Mouse (Mus musculus): ENCODE data around the gene Mtor. TPM values are rescaled to one million over a fixed set of nuclear protein-coding genes. Genes with fewer than 3 reads are reported as not detected.
A peak's percentile ranks its signal among the peaks of the same experiment; 100 is the strongest.

Gene Mtor
- polyA plus RNA-seq, 1 experiment, result 44.1 TPM

DNA sequence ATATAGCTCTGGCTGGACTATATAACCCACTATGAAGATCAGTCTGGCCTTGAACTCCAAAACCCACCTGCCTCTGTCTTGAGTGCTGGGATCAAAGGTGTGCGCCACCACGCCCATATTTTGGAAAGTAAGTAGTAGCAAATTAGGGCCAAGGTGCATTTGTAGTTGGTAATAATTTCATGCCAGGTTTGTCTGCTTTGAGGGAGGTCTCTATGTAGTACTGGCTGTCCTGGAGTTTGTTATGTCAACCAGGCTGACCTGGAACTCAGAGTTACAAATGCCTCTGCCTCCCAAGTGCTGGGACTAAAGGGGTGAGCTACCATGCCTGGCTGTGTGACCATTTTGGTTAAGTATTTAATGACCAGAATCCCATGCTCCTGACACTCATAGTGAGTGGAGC, 31.8 kb downstream of the Mtor start:
- DNase-seq (ENCODE audit: extremely low spot score in 1 of 2, low spot score in 1 of 2), result no peak

DNA sequence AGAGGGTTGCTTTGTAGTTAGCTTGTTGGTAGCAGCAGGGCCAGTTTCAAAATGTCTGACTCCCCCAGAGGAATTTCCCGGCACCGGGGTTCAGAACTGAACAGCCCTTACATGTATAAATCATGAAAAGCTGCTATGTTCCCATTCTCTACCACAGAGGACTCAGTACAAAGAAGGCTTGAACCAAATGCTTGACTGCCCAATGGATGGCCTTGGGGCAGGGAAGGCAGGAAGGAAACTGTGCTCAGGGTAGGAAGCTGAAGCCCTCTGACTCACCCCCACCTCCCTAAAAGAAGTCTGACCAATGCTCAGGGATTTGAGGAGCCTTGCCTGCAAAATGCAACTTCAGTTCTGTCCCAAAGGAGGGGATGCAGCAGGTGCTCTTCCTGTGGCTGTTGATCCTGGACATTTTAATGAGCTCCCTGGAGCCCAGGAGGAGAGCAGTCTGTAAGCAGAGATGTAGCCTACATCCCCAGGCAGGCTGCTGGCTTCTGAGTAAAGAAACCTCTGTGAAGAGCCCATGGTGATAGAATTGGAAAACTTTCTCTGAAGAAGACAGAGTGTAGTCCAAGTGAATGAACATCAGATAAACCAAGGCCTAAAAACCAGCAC, 33.3 kb downstream of the Mtor start:
- DNase-seq (ENCODE audit: extremely low spot score in 1 of 2, low spot score in 1 of 2), result no peak

DNA sequence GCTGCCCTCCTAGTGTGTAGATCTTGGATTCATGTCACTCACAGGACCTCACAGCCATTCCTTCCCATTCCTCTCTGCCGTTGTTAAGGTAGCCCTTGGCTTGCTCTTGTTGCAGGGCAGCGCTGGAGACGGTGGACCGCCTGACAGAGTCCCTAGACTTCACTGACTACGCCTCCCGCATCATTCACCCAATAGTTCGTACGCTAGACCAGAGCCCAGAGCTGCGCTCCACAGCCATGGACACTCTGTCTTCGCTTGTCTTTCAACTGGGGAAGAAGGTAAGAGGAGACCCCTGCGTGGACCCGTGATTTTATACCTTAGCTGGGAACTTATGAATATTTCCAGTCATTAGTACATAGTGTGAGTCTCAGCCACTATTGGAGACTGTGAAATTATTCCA, 36.1 kb downstream of the Mtor start:
- no peak for DNase-seq (ENCODE audit: extremely low spot score in 1 of 2, low spot score in 1 of 2)

- DNase-seq (ENCODE audit: extremely low spot score in 1 of 2, low spot score in 1 of 2), result no peak
These were observed 39.4 kb downstream of the Mtor start for GRCm38 (mm10) chr4:148487841-148488240.

DNA sequence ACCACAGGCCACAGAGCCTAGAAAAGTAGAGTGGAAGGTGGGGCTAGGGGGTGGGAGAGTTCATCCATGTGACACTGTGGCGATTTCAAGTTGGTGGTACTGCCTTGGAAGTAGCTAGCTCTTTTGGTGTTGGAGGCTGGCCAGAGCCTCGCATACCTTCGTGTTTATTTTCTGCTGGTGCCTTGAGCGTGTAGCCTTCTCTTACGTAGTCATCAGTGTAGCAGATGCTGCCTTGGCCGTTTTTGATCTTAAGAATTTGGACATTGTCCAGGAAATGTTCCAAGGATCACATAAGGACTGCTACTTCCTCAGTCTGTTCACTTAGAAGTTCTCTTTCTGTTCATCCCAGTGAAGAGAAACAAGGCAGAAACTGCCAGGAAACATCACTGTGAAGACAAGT, 42.1 kb downstream of the Mtor start:
- DNase-seq (ENCODE audit: extremely low spot score in 1 of 2, low spot score in 1 of 2), result peak in 1 of 2 experiments; percentile 37

DNA sequence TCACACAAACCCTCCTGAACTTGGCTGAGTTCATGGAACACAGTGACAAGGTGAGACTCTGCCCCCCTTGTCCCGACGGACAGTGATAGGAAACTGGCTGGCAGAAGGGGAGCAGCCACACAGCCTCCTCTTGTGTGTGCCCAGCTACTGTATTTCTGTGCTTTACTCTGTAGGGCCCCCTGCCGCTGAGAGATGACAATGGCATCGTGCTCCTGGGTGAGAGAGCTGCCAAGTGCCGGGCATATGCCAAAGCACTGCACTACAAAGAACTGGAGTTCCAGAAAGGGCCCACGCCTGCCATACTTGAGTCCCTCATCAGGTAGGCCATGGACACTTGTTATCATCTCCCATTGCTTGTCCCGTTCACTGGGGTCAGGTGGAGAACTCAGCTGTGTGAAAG, 43.0 kb downstream of the Mtor start:
- peak in 1 of 2 experiments; percentile 43 for DNase-seq (ENCODE audit: extremely low spot score in 1 of 2, low spot score in 1 of 2)

GRCm38 (mm10) chr4:148495160-148495559, 46.7 kb downstream of the Mtor start:
- no peak for DNase-seq (ENCODE audit: extremely low spot score in 1 of 2, low spot score in 1 of 2)

DNA sequence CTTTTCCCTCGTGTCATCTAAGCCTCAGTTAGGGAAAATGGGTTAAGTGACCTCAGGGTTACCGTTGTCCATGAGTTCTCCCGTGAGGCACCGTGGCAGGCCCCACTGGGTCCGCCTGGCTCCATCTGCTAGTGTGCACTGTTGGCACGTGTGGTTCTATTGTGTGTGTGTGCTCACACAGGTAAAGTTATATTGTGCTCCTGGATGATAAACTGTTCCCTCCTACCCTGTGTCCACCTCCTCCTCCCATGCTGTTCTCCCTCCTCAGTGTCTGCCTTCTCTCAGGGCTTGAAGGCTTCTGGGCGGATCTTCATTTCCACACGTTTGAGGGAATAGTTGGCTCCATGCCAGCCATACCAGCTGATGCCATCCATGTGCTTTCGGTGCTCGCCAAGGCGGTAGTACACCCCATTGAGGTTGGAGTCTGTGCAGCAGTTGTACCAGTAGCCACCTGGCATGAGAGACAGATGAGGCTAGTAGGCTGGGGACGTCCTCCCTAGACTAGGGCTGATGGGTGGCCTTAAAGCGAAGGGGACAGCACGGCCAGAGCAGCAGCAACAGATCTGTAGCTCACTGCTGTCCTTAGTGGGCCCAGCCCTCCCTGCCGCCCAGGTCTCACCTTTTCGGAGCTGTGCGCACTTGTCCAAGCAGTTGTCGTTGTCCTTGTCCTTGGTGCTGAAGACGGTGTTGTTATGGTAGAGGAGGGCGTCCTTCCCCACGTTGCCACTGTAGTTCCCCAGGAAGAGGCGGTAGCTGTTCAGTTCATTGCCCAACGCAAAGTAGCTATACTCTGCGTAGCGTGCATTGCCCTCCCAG, 47.7 kb downstream of the Mtor start:
- peak in 1 of 2 experiments; percentile 68 for DNase-seq (ENCODE audit: extremely low spot score in 1 of 2, low spot score in 1 of 2)

GRCm38 (mm10) chr4:148500410-148500867, 52.0 kb downstream of the Mtor start, which contains the start of gene Angptl7:
Gene Angptl7 (minus strand): TSS chr4:148500460.
- DNase-seq (ENCODE audit: extremely low spot score in 1 of 2, low spot score in 1 of 2), result no peak

DNA sequence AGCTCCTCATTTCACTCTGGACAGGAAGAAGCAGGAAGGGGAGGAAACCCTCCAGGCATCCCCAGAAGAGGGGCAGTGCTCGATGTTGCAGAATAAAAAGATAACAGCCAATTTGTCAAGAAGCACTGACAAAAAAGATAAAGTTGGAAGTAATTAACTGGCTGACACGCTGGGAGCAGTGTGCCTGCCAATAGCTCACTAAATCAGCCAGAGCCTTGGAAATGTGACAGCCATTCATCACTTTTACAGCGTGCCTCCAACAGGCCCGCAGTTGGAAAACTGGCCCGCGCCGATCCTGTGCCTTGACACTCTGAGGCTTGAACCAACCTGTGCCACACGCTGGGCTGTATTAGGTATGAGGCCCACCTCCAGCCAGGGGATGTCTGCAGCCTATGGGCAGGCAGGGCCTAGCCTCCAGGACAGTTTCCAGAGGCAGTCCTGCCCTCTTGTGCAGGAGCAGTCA, 56.1 kb downstream of the Mtor start:
- peak in 1 of 2 experiments; percentile 54 for DNase-seq (ENCODE audit: extremely low spot score in 1 of 2, low spot score in 1 of 2)

DNA sequence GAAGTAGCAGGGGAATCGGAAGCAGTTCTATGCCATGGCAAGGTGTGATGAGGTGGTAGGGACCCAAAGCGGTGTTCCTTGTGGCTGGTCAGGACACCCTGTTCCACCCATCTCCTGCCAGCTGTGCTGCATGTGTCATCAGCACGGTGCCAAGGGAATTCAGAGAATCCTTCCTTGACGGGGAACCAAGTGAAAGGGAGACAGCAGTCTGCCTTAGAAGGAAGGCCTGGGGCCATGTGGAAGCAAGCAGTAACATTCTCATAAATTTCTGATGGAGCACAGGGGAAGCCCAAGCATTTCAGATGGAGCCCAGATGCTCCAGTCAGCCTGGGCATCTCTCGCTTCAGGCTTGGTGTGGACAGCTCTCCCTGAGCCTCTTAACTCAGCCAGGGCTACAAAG, 59.2 kb downstream of the Mtor start:
- no peak for DNase-seq (ENCODE audit: extremely low spot score in 1 of 2, low spot score in 1 of 2)

DNA sequence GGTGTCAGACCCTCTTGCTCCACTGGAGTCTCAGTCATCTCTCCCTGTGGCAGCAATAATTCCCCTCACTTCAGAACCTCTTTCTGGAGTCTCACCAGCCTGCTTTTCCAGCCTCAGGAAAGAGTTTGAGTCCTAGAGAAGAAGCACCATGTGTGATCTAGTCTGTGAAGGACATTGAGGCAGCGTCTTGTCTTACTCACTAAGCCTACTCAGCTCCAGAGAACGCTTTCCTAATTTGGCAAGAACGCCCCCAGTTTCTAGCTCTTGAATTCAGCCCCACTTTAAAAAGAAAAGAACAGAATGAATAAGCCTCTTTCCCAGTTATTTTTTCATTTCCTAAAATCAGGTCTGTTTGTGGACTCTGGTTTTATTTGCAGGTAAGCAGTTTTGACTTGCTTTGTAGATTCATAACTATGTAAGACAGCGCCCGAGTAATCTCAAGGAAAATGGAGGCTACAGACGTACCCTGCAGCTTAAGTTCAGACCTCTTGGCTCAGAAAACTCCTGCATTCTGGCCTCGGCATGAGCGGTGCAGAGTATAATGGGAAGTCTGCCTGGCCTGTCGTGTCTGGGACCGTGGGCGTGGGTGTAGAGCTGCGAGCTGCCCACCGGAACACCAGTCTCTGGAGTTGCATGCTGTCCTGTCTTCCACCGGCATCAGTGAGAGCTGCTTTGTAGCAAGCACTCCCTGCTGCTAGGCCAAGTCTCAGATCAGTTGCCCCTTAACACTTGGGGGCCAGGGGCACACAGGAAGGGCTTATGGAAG, 59.9 kb downstream of the Mtor start:
- DNase-seq (ENCODE audit: extremely low spot score in 1 of 2, low spot score in 1 of 2), result peak; percentile 63 to 70

DNA sequence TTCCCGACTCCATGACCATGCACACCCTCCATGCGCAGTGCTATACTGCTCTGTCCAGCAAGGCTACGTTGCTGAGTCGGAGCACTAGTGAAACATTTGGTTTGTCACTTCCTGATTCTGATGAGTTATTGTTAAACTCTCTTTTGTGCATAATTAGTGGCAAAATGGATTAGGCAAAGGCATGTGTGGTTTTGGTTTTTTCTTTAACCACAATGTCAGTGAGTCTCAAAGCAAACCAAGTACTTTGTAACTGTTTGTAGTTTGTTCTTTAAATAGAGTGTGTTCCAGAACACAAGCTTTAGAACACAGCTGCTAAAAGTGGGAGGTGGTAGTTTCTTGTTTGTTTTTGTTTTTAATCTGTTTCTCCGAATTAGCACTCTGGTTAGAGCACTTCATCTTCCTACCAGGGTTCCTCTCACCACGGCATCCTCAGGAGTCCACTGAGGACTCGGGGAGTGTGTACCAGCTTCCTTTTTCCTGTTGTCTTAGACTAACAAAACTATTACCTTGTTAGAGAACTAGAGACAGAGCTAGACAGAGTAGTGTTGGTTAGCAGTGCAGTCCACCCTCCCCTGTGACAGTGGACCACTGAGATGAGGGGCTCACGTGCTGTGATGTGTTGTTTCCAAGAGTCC, 61.2 kb downstream of the Mtor start:
- DNase-seq (ENCODE audit: extremely low spot score in 1 of 2, low spot score in 1 of 2), result no peak

DNA sequence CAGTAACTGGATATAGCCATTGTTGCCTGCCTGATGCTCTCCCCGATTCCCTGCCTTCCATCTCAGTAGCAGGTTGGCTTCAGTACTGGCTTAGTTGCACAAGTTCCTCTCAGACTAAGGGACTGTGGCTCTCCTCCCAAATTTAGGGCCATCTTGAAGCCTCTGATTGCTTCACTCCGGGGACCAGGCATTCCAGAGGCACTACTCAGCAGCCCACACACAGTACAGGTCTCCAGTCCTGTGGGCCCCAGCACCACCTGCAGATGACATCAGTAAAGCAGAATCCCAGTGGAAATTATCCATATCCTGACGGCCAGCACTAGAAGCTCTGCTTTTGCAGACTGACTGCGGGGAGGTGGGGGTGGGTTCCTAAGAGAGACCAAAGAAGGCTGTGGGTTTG, 62.3 kb downstream of the Mtor start:
- no peak for DNase-seq (ENCODE audit: extremely low spot score in 1 of 2, low spot score in 1 of 2)

GRCm38 (mm10) chr4:148511334-148511733, 62.9 kb downstream of the Mtor start:
- DNase-seq (ENCODE audit: extremely low spot score in 1 of 2, low spot score in 1 of 2), result no peak

GRCm38 (mm10) chr4:148513021-148513559, 64.7 kb downstream of the Mtor start:
- DNase-seq (ENCODE audit: extremely low spot score in 1 of 2, low spot score in 1 of 2), result peak in 1 of 2 experiments; percentile 51

DNA sequence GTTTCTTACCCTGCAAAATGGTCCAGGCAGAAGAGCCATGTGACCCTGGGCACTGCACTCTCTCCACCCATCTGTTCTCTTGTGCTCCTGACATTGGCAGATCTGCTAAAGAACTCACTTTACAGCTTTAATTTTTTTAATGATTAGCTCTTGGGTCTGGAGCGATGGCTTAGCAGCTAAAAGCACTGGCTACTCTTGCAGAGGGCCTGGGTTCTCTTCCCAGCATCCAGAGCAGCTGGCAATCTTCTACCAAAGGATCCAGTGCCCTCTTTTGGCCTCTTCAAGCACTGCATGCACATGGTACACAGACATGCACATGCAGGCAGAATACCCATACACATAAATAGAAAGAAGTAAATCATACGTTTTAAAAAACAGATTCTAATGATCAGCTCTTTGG, 66.9 kb downstream of the Mtor start:
- DNase-seq (ENCODE audit: extremely low spot score in 1 of 2, low spot score in 1 of 2), result no peak

- DNase-seq (ENCODE audit: extremely low spot score in 1 of 2, low spot score in 1 of 2), result no peak
These were observed 69.4 kb downstream of the Mtor start for GRCm38 (mm10) chr4:148517809-148518208.

DNA sequence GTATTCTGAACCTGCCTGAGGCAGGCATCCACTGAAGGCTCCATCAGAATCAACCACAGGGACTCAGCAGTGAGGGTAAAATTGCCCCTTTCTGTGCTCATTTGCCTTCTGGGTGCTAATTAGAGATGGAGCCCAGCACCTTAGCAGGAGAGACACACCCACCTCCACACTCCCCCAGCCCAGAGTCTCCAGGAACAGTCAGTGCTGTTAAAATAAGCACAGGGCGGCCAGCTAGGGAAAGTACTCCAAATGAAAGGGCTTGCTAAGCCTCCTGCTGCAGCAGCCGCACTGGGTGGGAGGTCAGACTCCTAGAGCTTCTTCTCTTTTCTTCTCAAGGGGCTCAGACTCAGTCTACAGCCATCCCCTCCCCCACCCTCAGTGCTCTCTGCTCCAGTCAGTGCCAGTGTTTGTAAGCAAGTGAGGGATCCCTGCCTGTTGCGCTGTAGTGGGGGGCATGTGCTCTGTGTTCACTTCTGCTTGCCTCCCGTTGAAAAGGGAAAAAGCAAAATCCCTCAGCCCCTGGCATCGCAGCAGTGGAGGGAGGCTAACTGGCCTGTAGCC, 69.9 kb downstream of the Mtor start:
- peak in 1 of 2 experiments; percentile 40 for DNase-seq (ENCODE audit: extremely low spot score in 1 of 2, low spot score in 1 of 2)

DNA sequence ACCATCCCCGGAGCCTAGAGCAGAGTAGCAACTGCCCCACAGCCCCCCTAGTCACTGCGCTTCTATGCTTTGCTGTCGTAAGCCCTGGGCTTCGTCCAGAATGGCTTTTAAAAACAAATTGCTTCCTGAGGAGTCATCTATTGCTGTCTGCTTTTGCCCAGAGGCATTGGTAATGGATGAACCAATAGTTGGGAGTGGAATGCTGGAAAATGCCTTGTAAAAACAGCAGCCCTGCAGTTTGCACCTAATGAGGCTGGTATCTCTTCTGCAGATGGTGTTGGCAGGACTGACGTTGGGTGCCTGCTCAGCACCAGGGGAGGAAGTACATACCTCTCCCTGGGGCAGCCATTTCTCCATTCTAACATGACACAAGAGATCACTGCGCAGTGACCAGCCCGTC, 75.1 kb downstream of the Mtor start:
- DNase-seq (ENCODE audit: extremely low spot score in 1 of 2, low spot score in 1 of 2), result no peak

Measured in frontal cortex, adult 2 months (tissue).